Mouse (Mus musculus): Measurements from ENCODE around the gene Lclat1. TPM values are rescaled to one million over a fixed set of nuclear protein-coding genes. Genes with fewer than 3 reads are reported as not detected.
"Not testable (repeated sequence)": the region's sequence is repeated elsewhere in the genome, so short reads cannot be mapped to it uniquely, and the experiment has no call there.

Gene Lclat1
- polyA plus RNA-seq, 1 experiment, result 22.8 TPM

- TF ChIP-seq POLR2A (IDR thresholded peaks at IDR 0.05; ENCODE audit: borderline replicate concordance, extremely low read depth, low read depth, low read length), result no peak
- TF ChIP-seq CTCF (IDR thresholded peaks at IDR 0.05; ENCODE audit: insufficient read depth, low read length), result no peak
- no peak for DNase-seq
- H3K4me3 ChIP-seq (replicated peaks; ENCODE audit: extremely low read depth, low read depth, low read length), result no peak overlapping the region
- H3K4me1 ChIP-seq (ENCODE audit: control insufficient read depth, insufficient read depth, low read length), result no peaks in the 10 kb centered on the region
- 50% methylated on average over 10 of the region's 10 CpGs for WGBS
Measured at GRCm38 (mm10) chr17:73253291-73253969, 145.6 kb downstream of the Lclat1 start.

GRCm38 (mm10) chr17:73255801-73256200, 148.0 kb downstream of the Lclat1 start:
- DNase-seq, result no peak
- H3K4me1 ChIP-seq (ENCODE audit: control insufficient read depth, insufficient read depth, low read length), result no peaks in the 10 kb centered on the region
- TF ChIP-seq CTCF (IDR thresholded peaks at IDR 0.05; ENCODE audit: insufficient read depth, low read length) (no peak), POLR2A (IDR thresholded peaks at IDR 0.05; ENCODE audit: borderline replicate concordance, extremely low read depth, low read depth, low read length) (no peak)
- H3K4me3 ChIP-seq (replicated peaks; ENCODE audit: extremely low read depth, low read depth, low read length), result no peak overlapping the region
- 89% methylated on average over 5 of the region's 5 CpGs for WGBS

GRCm38 (mm10) chr17:73258620-73259019, 150.8 kb downstream of the Lclat1 start:
- WGBS, result 30% methylated on average over 12 of the region's 12 CpGs
- Histone ChIP-seq H3K4me1 (ENCODE audit: control insufficient read depth, insufficient read depth, low read length) (no peaks in the 10 kb centered on the region), H3K4me3 (replicated peaks; ENCODE audit: extremely low read depth, low read depth, low read length) (no peak overlapping the region)
- no peak for TF ChIP-seq POLR2A (IDR thresholded peaks at IDR 0.05; ENCODE audit: borderline replicate concordance, extremely low read depth, low read depth, low read length)
- no peak for TF ChIP-seq CTCF (IDR thresholded peaks at IDR 0.05; ENCODE audit: insufficient read depth, low read length)
- no peak for DNase-seq

GRCm38 (mm10) chr17:73259258-73259657, 151.5 kb downstream of the Lclat1 start:
- WGBS, result 91% methylated on average over 5 of the region's 5 CpGs
- not testable (repeated sequence) for H3K4me1 ChIP-seq (ENCODE audit: control insufficient read depth, insufficient read depth, low read length); DNase-seq; H3K4me3 ChIP-seq (replicated peaks; ENCODE audit: extremely low read depth, low read depth, low read length)

GRCm38 (mm10) chr17:73262558-73262957, 154.8 kb downstream of the Lclat1 start:
- H3K4me3 ChIP-seq (replicated peaks; ENCODE audit: extremely low read depth, low read depth, low read length), result no peak overlapping the region
- H3K4me1 ChIP-seq (ENCODE audit: control insufficient read depth, insufficient read depth, low read length), result no peaks in the 10 kb centered on the region
- no peak for DNase-seq
- WGBS, result 81% methylated on average over 2 of the region's 2 CpGs
- TF ChIP-seq CTCF (IDR thresholded peaks at IDR 0.05; ENCODE audit: insufficient read depth, low read length), result no peak
- TF ChIP-seq POLR2A (IDR thresholded peaks at IDR 0.05; ENCODE audit: borderline replicate concordance, extremely low read depth, low read depth, low read length), result no peak

- H3K4me3 ChIP-seq (replicated peaks; ENCODE audit: extremely low read depth, low read depth, low read length), result no peak overlapping the region
- no peak for DNase-seq
- no peaks in the 10 kb centered on the region for H3K4me1 ChIP-seq (ENCODE audit: control insufficient read depth, insufficient read depth, low read length)
- no peak for TF ChIP-seq POLR2A (IDR thresholded peaks at IDR 0.05; ENCODE audit: borderline replicate concordance, extremely low read depth, low read depth, low read length)
- no peak for TF ChIP-seq CTCF (IDR thresholded peaks at IDR 0.05; ENCODE audit: insufficient read depth, low read length)
- WGBS, result 57% methylated on average over 8 of the region's 8 CpGs
Measured at GRCm38 (mm10) chr17:73263077-73263501, 155.3 kb downstream of the Lclat1 start.

- no peak for DNase-seq
- Histone ChIP-seq H3K4me3 (replicated peaks; ENCODE audit: extremely low read depth, low read depth, low read length) (no peak overlapping the region), H3K4me1 (ENCODE audit: control insufficient read depth, insufficient read depth, low read length) (no peaks in the 10 kb centered on the region)
- TF ChIP-seq CTCF (IDR thresholded peaks at IDR 0.05; ENCODE audit: insufficient read depth, low read length), result no peak
- no peak for TF ChIP-seq POLR2A (IDR thresholded peaks at IDR 0.05; ENCODE audit: borderline replicate concordance, extremely low read depth, low read depth, low read length)
- WGBS, result 56% methylated on average over 15 of the region's 15 CpGs
Measured at GRCm38 (mm10) chr17:73270871-73271796, 163.3 kb downstream of the Lclat1 start.

- H3K4me3 ChIP-seq (replicated peaks; ENCODE audit: extremely low read depth, low read depth, low read length), result no peak overlapping the region
- TF ChIP-seq CTCF (IDR thresholded peaks at IDR 0.05; ENCODE audit: insufficient read depth, low read length) (no peak), POLR2A (IDR thresholded peaks at IDR 0.05; ENCODE audit: borderline replicate concordance, extremely low read depth, low read depth, low read length) (no peak)
- no peaks in the 10 kb centered on the region for H3K4me1 ChIP-seq (ENCODE audit: control insufficient read depth, insufficient read depth, low read length)
- WGBS, result 85% methylated on average over 7 of the region's 7 CpGs
- DNase-seq, result no peak
Measured at GRCm38 (mm10) chr17:73271797-73272600, 164.2 kb downstream of the Lclat1 start.

GRCm38 (mm10) chr17:73273809-73274208, 166.0 kb downstream of the Lclat1 start:
- TF ChIP-seq POLR2A (IDR thresholded peaks at IDR 0.05; ENCODE audit: borderline replicate concordance, extremely low read depth, low read depth, low read length) (no peak), CTCF (IDR thresholded peaks at IDR 0.05; ENCODE audit: insufficient read depth, low read length) (no peak)
- 68% methylated on average over 7 of the region's 7 CpGs for WGBS
- no peak for DNase-seq
- H3K4me3 ChIP-seq (replicated peaks; ENCODE audit: extremely low read depth, low read depth, low read length), result no peak overlapping the region
- no peaks in the 10 kb centered on the region for H3K4me1 ChIP-seq (ENCODE audit: control insufficient read depth, insufficient read depth, low read length)
